Mouse (Mus musculus) B cell, adult 67 days (primary cell): ENCODE data around the gene OR5BS1P. TPM values are rescaled to one million over a fixed set of nuclear protein-coding genes. Genes with fewer than 3 reads are reported as not detected.

Source experiments
- total RNA-seq, 2 experiments: library from RNA; stranded (reverse); gene quantifications; 4 replicates each; pipeline ENCODE4 v1.2.4; 2023

OR5BS1P gene
- not detected for total RNA-seq

DNA sequence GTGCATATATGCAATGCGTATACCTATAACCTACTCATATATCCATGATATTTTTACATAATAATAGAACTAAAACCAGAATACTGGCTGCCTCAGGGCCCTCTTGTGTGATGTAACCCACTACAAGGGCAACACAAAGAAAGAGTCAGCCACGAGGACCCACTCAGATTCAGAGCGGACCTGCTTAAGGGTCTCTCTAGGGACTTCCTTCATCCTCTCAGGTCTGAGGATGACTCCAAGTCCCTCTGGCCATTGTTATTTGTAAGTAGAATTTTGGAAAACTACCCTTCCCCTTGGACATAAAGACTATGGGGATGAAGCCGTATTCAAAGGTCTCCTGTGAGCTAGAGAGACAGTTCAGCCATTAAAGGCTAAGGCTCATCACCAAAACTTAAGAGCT, at the start of gene OR5BS1P:
Gene OR5BS1P, plus strand, starts transcription at position 301 of the 400 bp plus-strand sequence.

DNA sequence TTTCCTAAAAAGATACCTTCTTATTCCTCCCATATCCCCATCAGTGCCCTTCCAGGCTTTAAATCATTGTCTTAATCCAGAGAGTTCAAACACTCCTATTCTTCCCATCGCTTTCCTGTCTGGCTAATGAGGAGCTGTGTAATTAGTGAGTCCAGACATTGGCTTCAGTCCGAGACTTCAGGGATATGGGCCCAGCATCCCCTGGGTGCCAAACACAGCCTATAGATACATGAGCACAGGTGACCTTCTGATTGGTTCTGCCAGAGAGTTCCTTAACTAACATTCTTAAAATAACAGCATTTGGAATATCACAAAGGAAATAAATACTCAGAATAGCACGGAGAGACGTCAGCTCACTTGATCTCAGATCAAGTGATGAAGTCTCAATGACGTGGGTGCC, 38.8 kb upstream of the OR5BS1P start, which contains the start of gene Olfr282:
Gene Olfr282, plus strand, starts transcription at position 301 of the 400 bp plus-strand sequence.

DNA sequence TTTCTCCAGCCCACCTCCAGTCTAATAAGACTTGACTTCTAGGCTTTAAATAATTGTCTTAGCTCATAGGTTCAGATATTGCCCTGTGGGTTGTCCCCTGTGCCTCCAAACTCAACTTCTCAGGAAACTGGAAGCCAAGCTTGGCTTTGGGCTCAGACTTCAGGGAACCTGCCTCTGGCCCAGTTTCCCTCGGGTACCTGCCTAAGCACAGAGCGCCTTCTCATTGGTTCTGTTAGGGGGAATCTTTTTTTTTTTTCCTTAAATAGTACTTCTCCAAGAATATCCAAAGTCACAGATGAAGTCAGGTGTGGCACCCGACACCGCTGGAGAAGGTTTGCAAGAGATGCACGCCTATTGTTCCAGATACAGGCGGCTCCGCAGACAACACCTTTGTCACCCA, 17.4 kb upstream of the OR5BS1P start, which contains the start of gene Olfr281:
Gene Olfr281, plus strand, starts transcription at position 301 of the 400 bp plus-strand sequence.

DNA sequence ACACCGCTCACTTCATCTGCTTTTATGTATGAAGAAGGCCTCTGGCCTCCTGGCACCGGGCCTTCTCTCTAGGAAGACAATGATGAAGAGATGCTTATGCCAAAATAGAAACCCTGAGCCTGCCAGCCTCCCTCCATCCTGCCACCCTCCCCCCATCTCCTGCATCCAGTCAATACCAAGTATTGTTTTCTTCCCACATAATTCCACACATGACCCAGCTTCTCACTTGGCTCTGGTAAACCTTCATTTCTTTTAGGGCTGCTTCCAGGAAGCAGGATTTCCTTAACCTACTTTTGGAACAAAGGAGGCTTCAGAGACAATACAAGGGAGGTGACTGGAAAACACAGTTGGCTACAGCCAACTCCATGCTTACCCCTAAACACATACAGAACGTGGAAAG, 13.0 kb downstream of the OR5BS1P start, which contains the start of gene Lalba:
Gene Lalba, minus strand, starts transcription at position 21 of the 400 bp plus-strand sequence.

DNA sequence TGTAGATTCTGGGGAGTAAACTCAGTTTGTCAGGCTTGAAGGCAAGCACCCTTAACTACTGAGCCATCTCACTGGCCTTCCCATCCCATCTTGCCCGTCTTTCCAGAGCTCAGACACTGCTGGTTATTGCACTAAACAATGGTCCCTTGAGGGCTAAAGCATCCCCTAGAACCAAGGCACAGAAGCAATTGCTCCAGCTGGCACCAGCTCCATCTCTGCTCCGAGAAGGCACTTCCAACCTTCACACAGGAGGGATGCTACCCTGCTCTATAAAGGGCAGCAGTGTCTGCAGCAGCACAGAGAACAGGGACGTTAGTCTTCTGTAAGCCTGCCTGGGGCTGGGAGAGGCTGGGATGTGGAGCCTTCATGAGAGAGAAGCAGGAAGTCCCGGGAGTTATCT, 22.4 kb downstream of the OR5BS1P start, which contains the start of gene Olfr279:
Gene Olfr279, plus strand, starts transcription at position 301 of the 400 bp plus-strand sequence.

Other genes with a start within 250 kb of the OR5BS1P start
- not detected for gene Gm44579, start 248.9 kb upstream of the OR5BS1P start, total RNA-seq
- gene Olfr287, start 248.8 kb upstream of the OR5BS1P start, total RNA-seq = not detected
- gene Olfr286, start 235.4 kb upstream of the OR5BS1P start, total RNA-seq = not detected
- not detected for gene H1fnt, start 212.6 kb upstream of the OR5BS1P start, total RNA-seq
- gene Zfp641, start 173.7 kb upstream of the OR5BS1P start, total RNA-seq = not detected
- not detected for gene Olfr285, start 152.5 kb upstream of the OR5BS1P start, total RNA-seq
- gene Olfr284, start 128.9 kb upstream of the OR5BS1P start, total RNA-seq = not detected
- gene Olfr283, start 89.0 kb upstream of the OR5BS1P start, total RNA-seq = not detected
- not detected for gene Olfr282, start 38.7 kb upstream of the OR5BS1P start, total RNA-seq
- not detected for gene Olfr281, start 17.3 kb upstream of the OR5BS1P start, total RNA-seq
- gene Lalba, start 12.8 kb downstream of the OR5BS1P start, total RNA-seq = under 1 TPM in 1 of 2 experiments, not detected in 1; 0.75 TPM
- not detected for gene Olfr279, start 22.5 kb downstream of the OR5BS1P start, total RNA-seq
- gene Kansl2, start 64.4 kb downstream of the OR5BS1P start, total RNA-seq = 10 to 100 TPM; 80.7 to 85.4 TPM
- 100 to 1,000 TPM; 134 to 143 TPM for gene Ccnt1, start 101.0 kb downstream of the OR5BS1P start, total RNA-seq
- not detected for gene 4930415O20Rik, start 101.1 kb downstream of the OR5BS1P start, total RNA-seq
- 1 to 10 TPM; 4.3 to 4.5 TPM for gene Adcy6, start 140.2 kb downstream of the OR5BS1P start, total RNA-seq
- not detected for gene Cacnb3, start 160.9 kb downstream of the OR5BS1P start, total RNA-seq
- gene Ddx23, start 193.0 kb downstream of the OR5BS1P start, total RNA-seq = 100 to 1,000 TPM; 134 to 152 TPM
- gene Rnd1, start 207.6 kb downstream of the OR5BS1P start, total RNA-seq = not detected
- not detected for gene Ccdc65, start 238.3 kb downstream of the OR5BS1P start, total RNA-seq